Mouse (Mus musculus) hindbrain, embryonic 10.5 days (tissue): Measurements from ENCODE around the gene Cox4i2. TPM values are rescaled to one million over a fixed set of nuclear protein-coding genes. Genes with fewer than 3 reads are reported as not detected.

ENCODE experiments used
- DNase-seq: peaks from one replicate; pipeline ENCODE4 v3.0.0-alpha.2; 2017; ENCODE audit warnings: low spot score
- H3K27ac ChIP-seq: fragments of 300-500 bp; sonication (generic); 2 replicates; pipeline ENCODE4 v1.5.1; 2016; ENCODE audit warnings: mild to moderate bottlenecking, moderate library complexity
- H3K27me3 ChIP-seq: fragments of 300-500 bp; sonication (generic); 2 replicates; pipeline ENCODE4 v1.6.1; 2016; ENCODE audit warnings: mild to moderate bottlenecking; ENCODE audit not compliant: poor library complexity, insufficient read depth, severe bottlenecking
- H3K36me3 ChIP-seq: fragments of 300-500 bp; sonication (generic); 2 replicates; pipeline ENCODE4 v1.6.1; 2016; ENCODE audit warnings: mild to moderate bottlenecking, moderate library complexity
- H3K4me1 ChIP-seq: fragments of 300-500 bp; sonication (generic); replicated peaks from 2 replicates; pipeline ENCODE4 v1.6.1; 2016; ENCODE audit warnings: mild to moderate bottlenecking
- H3K4me3 ChIP-seq: fragments of 300-500 bp; sonication (generic); 2 replicates; pipeline ENCODE4 v1.5.1; 2016; ENCODE audit warnings: mild to moderate bottlenecking, moderate library complexity
- H3K9me3 ChIP-seq: fragments of 300-500 bp; sonication (generic); 2 replicates; pipeline ENCODE4 v1.6.1; 2016; ENCODE audit warnings: mild to moderate bottlenecking, moderate library complexity
- WGBS: fragments of 180-500 bp; shearing (Covaris S2); methylation state at CpG from one replicate; pipeline ENCODE4 v1.1.7; 2016; 5-methylcytosine and 5-hydroxymethylcytosine counted together
- polyA plus RNA-seq: library from polyadenylated mRNA; unstranded; fragments of >200 nt; fragmentation: Nextera tagmentation; extraction: Ambion mirVana; gene quantifications from 2 replicates; pipeline ENCODE4 v1.2.1, GENCODE M21; 2016

The Cox4i2 gene
- polyA plus RNA-seq, 1 experiment from 2014 or later, result 5.0 TPM

GRCm38 (mm10) chr2:152737306-152738221 is 16.4 kb upstream of the Cox4i2 start:
- peak; percentile 48 for DNase-seq
- Histone ChIP-seq H3K4me3 (peak overlapping the region; percentile 86), H3K27me3 (no peaks in the 10 kb centered on the region; the same call in 1 of the 2 replicates), H3K4me1 (peaks cover 94% of the 10 kb centered on the region), H3K9me3 (no peaks in the 10 kb centered on the region), H3K27ac (peak overlapping the region; percentile 95), H3K36me3 (peaks cover 10% of the 10 kb centered on the region; the same call in 1 of the 2 replicates)
- WGBS, result 7% methylated on average over 10 of the region's 10 CpGs

- Histone ChIP-seq H3K27me3 (no peaks in the 10 kb centered on the region; the same call in 1 of the 2 replicates), H3K36me3 (peaks cover 10% of the 10 kb centered on the region; the same call in 1 of the 2 replicates), H3K4me1 (peaks cover 88% of the 10 kb centered on the region), H3K9me3 (no peaks in the 10 kb centered on the region), H3K4me3 (peak overlapping the region; percentile 86), H3K27ac (peak overlapping the region; percentile 95)
- DNase-seq, result no peak
- WGBS, result 56% methylated on average over 2 of the region's 2 CpGs
These were observed 15.6 kb upstream of the Cox4i2 start for GRCm38 (mm10) chr2:152738341-152738740.

GRCm38 (mm10) chr2:152739031-152739841 is 14.7 kb upstream of the Cox4i2 start:
- under 1% methylated on average over 36 of the region's 36 CpGs for WGBS
- no peaks in the 10 kb centered on the region for H3K9me3 ChIP-seq
- H3K4me1 ChIP-seq, result peaks cover 79% of the 10 kb centered on the region
- H3K27me3 ChIP-seq, result no peaks in the 10 kb centered on the region; the same call in 1 of the 2 replicates
- H3K36me3 ChIP-seq, result peaks cover 10% of the 10 kb centered on the region; the same call in 1 of the 2 replicates
- peak overlapping the region; percentile 86 for H3K4me3 ChIP-seq
- peak; percentile 85 for DNase-seq
- H3K27ac ChIP-seq, result peak overlapping the region; percentile 95

GRCm38 (mm10) chr2:152739842-152740260 is 14.1 kb upstream of the Cox4i2 start:
- Histone ChIP-seq H3K4me1 (peaks cover 72% of the 10 kb centered on the region), H3K27ac (peak overlapping the region; percentile 95), H3K27me3 (no peaks in the 10 kb centered on the region; the same call in 1 of the 2 replicates), H3K4me3 (peak overlapping the region; percentile 86), H3K9me3 (no peaks in the 10 kb centered on the region), H3K36me3 (peaks cover 10% of the 10 kb centered on the region; the same call in 1 of the 2 replicates)
- DNase-seq, result no peak
- WGBS, result 25% methylated on average over 3 of the region's 3 CpGs

- Histone ChIP-seq H3K27me3 (no peaks in the 10 kb centered on the region; the same call in 1 of the 2 replicates), H3K4me1 (peaks cover 66% of the 10 kb centered on the region), H3K27ac (peak overlapping the region; percentile 95), H3K4me3 (no peak overlapping the region), H3K9me3 (no peaks in the 10 kb centered on the region), H3K36me3 (peaks cover 10% of the 10 kb centered on the region; the same call in 1 of the 2 replicates)
- DNase-seq, result no peak
- 72% methylated on average over 5 of the region's 5 CpGs for WGBS
These were observed 13.5 kb upstream of the Cox4i2 start for GRCm38 (mm10) chr2:152740490-152740889.

- Histone ChIP-seq H3K36me3 (peaks cover 10% of the 10 kb centered on the region; the same call in 1 of the 2 replicates), H3K9me3 (no peaks in the 10 kb centered on the region), H3K4me1 (peaks cover 57% of the 10 kb centered on the region), H3K27me3 (no peaks in the 10 kb centered on the region; the same call in 1 of the 2 replicates), H3K27ac (peak overlapping the region; percentile 95), H3K4me3 (no peak overlapping the region; the same call in 1 of the 2 replicates)
- 59% methylated on average over 14 of the region's 14 CpGs for WGBS
- DNase-seq, result peak; percentile 52
These were observed 12.6 kb upstream of the Cox4i2 start for GRCm38 (mm10) chr2:152741153-152742041.

GRCm38 (mm10) chr2:152742435-152742834 is 11.5 kb upstream of the Cox4i2 start:
- peak overlapping the region; percentile 84 for H3K27ac ChIP-seq
- WGBS, result 24% methylated on average over 10 of the region's 10 CpGs
- H3K36me3 ChIP-seq, result peaks cover 9% of the 10 kb centered on the region; the same call in 1 of the 2 replicates
- H3K27me3 ChIP-seq, result no peaks in the 10 kb centered on the region; the same call in 1 of the 2 replicates
- H3K4me1 ChIP-seq, result peaks cover 51% of the 10 kb centered on the region
- DNase-seq, result peak; percentile 86
- H3K9me3 ChIP-seq, result no peaks in the 10 kb centered on the region
- no peak overlapping the region for H3K4me3 ChIP-seq

GRCm38 (mm10) chr2:152756474-152757393 is 2.8 kb downstream of the Cox4i2 start:
- peaks cover 24% of the 10 kb centered on the region for H3K4me1 ChIP-seq
- peaks cover 35% of the 10 kb centered on the region for H3K27me3 ChIP-seq
- no peak overlapping the region for H3K4me3 ChIP-seq
- no peak overlapping the region for H3K27ac ChIP-seq
- no peaks in the 10 kb centered on the region for H3K9me3 ChIP-seq
- no peaks in the 10 kb centered on the region for H3K36me3 ChIP-seq
- no peak for DNase-seq
- WGBS, result 67% methylated on average over 17 of the region's 17 CpGs

- Histone ChIP-seq H3K36me3 (no peaks in the 10 kb centered on the region), H3K4me3 (no peak overlapping the region), H3K4me1 (peaks cover 24% of the 10 kb centered on the region), H3K27ac (no peak overlapping the region), H3K9me3 (no peaks in the 10 kb centered on the region), H3K27me3 (peaks cover 35% of the 10 kb centered on the region)
- 61% methylated on average over 2 of the region's 2 CpGs for WGBS
- no peak for DNase-seq
These were observed 3.5 kb downstream of the Cox4i2 start for GRCm38 (mm10) chr2:152757478-152757877.

- no peak overlapping the region for H3K27ac ChIP-seq
- peaks cover 24% of the 10 kb centered on the region for H3K4me1 ChIP-seq
- H3K27me3 ChIP-seq, result peaks cover 33% of the 10 kb centered on the region
- DNase-seq, result no peak
- H3K36me3 ChIP-seq, result no peaks in the 10 kb centered on the region
- no peaks in the 10 kb centered on the region for H3K9me3 ChIP-seq
- WGBS, result 52% methylated on average over 4 of the region's 4 CpGs
- no peak overlapping the region for H3K4me3 ChIP-seq
These were observed 4.4 kb downstream of the Cox4i2 start for GRCm38 (mm10) chr2:152758351-152758750.

GRCm38 (mm10) chr2:152763310-152763709 is 9.3 kb downstream of the Cox4i2 start:
- Histone ChIP-seq H3K27ac (no peak overlapping the region), H3K4me1 (peaks cover 34% of the 10 kb centered on the region), H3K9me3 (no peaks in the 10 kb centered on the region), H3K4me3 (no peak overlapping the region), H3K36me3 (no peaks in the 10 kb centered on the region), H3K27me3 (no peaks in the 10 kb centered on the region; the same call in 1 of the 2 replicates)
- DNase-seq, result no peak
- 68% methylated on average over 6 of the region's 6 CpGs for WGBS
